Mouse (Mus musculus) embryonic facial prominence, embryonic 11.5 days (tissue): ENCODE results near the gene Kif4. TPM values are rescaled to one million over a fixed set of nuclear protein-coding genes. Genes with fewer than 3 reads are reported as not detected.

ENCODE experiments used
- ATAC-seq: fragments of 200-750 bp; cut with Nextera tagmentation; replicated peaks from 2 replicates; pipeline ENCODE4 v1.8.0; 2017; ENCODE audit warnings: low read depth; ENCODE audit not compliant: insufficient number of reproducible peaks, low FRiP score, low TSS enrichment
- DNase-seq: peaks from one replicate; pipeline ENCODE4 v3.0.0-alpha.2; 2015; ENCODE audit warnings: low spot score
- H3K27ac ChIP-seq: fragments of 300-500 bp; sonication (generic); replicated peaks from 2 replicates; pipeline ENCODE4 v1.5.1; 2014; ENCODE audit warnings: mild to moderate bottlenecking, low read depth, low read length, control low read depth
- H3K27me3 ChIP-seq: fragments of 300-500 bp; sonication (generic); 2 replicates; pipeline ENCODE4 v1.6.1; 2014; ENCODE audit warnings: mild to moderate bottlenecking, low read length, moderate library complexity, mixed read lengths; ENCODE audit not compliant: control insufficient read depth, insufficient read depth
- H3K36me3 ChIP-seq: fragments of 300-500 bp; sonication (generic); replicated peaks from 2 replicates; pipeline ENCODE4 v1.6.1; 2014; ENCODE audit warnings: low read depth, mild to moderate bottlenecking, low read length, moderate library complexity, mixed read lengths; ENCODE audit not compliant: control insufficient read depth, insufficient read depth
- H3K4me1 ChIP-seq: fragments of 300-500 bp; sonication (generic); 2 replicates; pipeline ENCODE4 v1.6.1; 2014; ENCODE audit warnings: low read length, mixed read lengths; ENCODE audit not compliant: control insufficient read depth, insufficient read depth
- H3K4me2 ChIP-seq: fragments of 300-500 bp; sonication (generic); 2 replicates; pipeline ENCODE4 v1.6.1; 2014; ENCODE audit warnings: low read depth, mild to moderate bottlenecking, control low read depth, low read length, moderate library complexity
- H3K4me3 ChIP-seq: fragments of 300-500 bp; sonication (generic); 2 replicates; pipeline ENCODE4 v1.5.1; 2014; ENCODE audit warnings: low read depth, low read length, control low read depth
- H3K9ac ChIP-seq: fragments of 300-500 bp; sonication (generic); replicated peaks from 2 replicates; pipeline ENCODE4 v1.6.1; 2014; ENCODE audit warnings: mild to moderate bottlenecking, control low read depth, low read length
- H3K9me3 ChIP-seq: fragments of 300-500 bp; sonication (generic); replicated peaks from 2 replicates; pipeline ENCODE4 v1.6.1; 2016; ENCODE audit warnings: mild to moderate bottlenecking, low read length, inconsistent platforms, mixed read lengths; ENCODE audit not compliant: control insufficient read depth
- WGBS: fragments of 180-500 bp; shearing (Covaris S2); extraction: QIAGEN DNeasy Blood & Tissue Kit; methylation state at CpG from one replicate; pipeline ENCODE4 v1.1.7; 2014; 5-methylcytosine and 5-hydroxymethylcytosine counted together
- polyA plus RNA-seq: library from polyadenylated mRNA; unstranded; fragments of >200 nt; fragmentation: Nextera tagmentation; extraction: Ambion mirVana; gene quantifications from 2 replicates; pipeline ENCODE4 v1.2.1, GENCODE M21; 2014

Gene Kif4
- polyA plus RNA-seq, 1 experiment from 2014 or later, result 61.4 TPM

GRCm38 (mm10) chrX:100734359-100734758 lies 108.8 kb downstream of the Kif4 start:
- Histone ChIP-seq H3K27me3 (peaks cover 3% of the 10 kb centered on the region; the same call in 1 of the 2 replicates), H3K4me2 (no peak overlapping the region)

GRCm38 (mm10) chrX:100738918-100739317 lies 113.4 kb downstream of the Kif4 start:
- Histone ChIP-seq H3K9me3 (no peaks in the 10 kb centered on the region), H3K4me2 (peak overlapping the region; percentile 38)

More at GRCm38 (mm10) chrX:100734359-100734758, 108.8 kb downstream of the Kif4 start:
- Histone ChIP-seq H3K4me3 (no peak overlapping the region), H3K36me3 (no peaks in the 10 kb centered on the region), H3K9me3 (no peaks in the 10 kb centered on the region), H3K4me1 (no peaks in the 10 kb centered on the region), H3K27ac (no peak overlapping the region), H3K9ac (no peak overlapping the region)
- ATAC-seq (no peak), DNase-seq (no peak)
- 84% methylated on average over 7 of the region's 7 CpGs for WGBS

GRCm38 (mm10) chrX:100739443-100739842 lies 113.9 kb downstream of the Kif4 start:
- H3K9me3 ChIP-seq, result no peaks in the 10 kb centered on the region
- no peaks in the 10 kb centered on the region for H3K4me1 ChIP-seq
- H3K9ac ChIP-seq, result 0 out of 2 replicates have a peak overlapping the region, but pooled peaks have one; percentile 18
- WGBS, result 29% methylated on average over 10 of the region's 10 CpGs
- peak overlapping the region; percentile 18 for H3K4me3 ChIP-seq
- H3K4me2 ChIP-seq, result peak overlapping the region; percentile 38
- H3K27ac ChIP-seq, result no peak overlapping the region
- DNase-seq (peak; percentile 37), ATAC-seq (peak; percentile 79; the same call in 1 of the 2 replicates)
- H3K27me3 ChIP-seq, result peaks cover 3% of the 10 kb centered on the region; the same call in 1 of the 2 replicates
- no peaks in the 10 kb centered on the region for H3K36me3 ChIP-seq

More at GRCm38 (mm10) chrX:100738918-100739317, 113.4 kb downstream of the Kif4 start:
- Histone ChIP-seq H3K27me3 (peaks cover 3% of the 10 kb centered on the region; the same call in 1 of the 2 replicates), H3K27ac (no peak overlapping the region), H3K9ac (no peak overlapping the region), H3K4me3 (peak overlapping the region; percentile 18), H3K36me3 (no peaks in the 10 kb centered on the region), H3K4me1 (no peaks in the 10 kb centered on the region)
- WGBS, result 21% methylated on average over 13 of the region's 14 CpGs
- ATAC-seq, result peak; percentile 68; the same call in 1 of the 2 replicates
- peak; percentile 65 for DNase-seq

- Histone ChIP-seq H3K9me3 (no peaks in the 10 kb centered on the region), H3K4me2 (no peak overlapping the region), H3K36me3 (no peaks in the 10 kb centered on the region), H3K27me3 (peaks cover 3% of the 10 kb centered on the region; the same call in 1 of the 2 replicates), H3K27ac (no peak overlapping the region), H3K4me1 (no peaks in the 10 kb centered on the region), H3K9ac (no peak overlapping the region), H3K4me3 (no peak overlapping the region)
- WGBS, result 49% methylated on average over 6 of the region's 6 CpGs
- DNase-seq (no peak), ATAC-seq (no peak)
Measured at GRCm38 (mm10) chrX:100740785-100741184, 115.2 kb downstream of the Kif4 start.

GRCm38 (mm10) chrX:100741940-100742339 lies 116.4 kb downstream of the Kif4 start:
- Histone ChIP-seq H3K9me3 (no peaks in the 10 kb centered on the region), H3K4me3 (no peak overlapping the region), H3K27ac (no peak overlapping the region), H3K9ac (no peak overlapping the region), H3K27me3 (peaks cover 3% of the 10 kb centered on the region; the same call in 1 of the 2 replicates), H3K36me3 (no peaks in the 10 kb centered on the region), H3K4me2 (no peak overlapping the region), H3K4me1 (no peaks in the 10 kb centered on the region)
- ATAC-seq, result no peak
- peak; percentile 64 for DNase-seq
- WGBS, result 6% methylated on average over 10 of the region's 10 CpGs

GRCm38 (mm10) chrX:100765855-100766254 lies 140.3 kb downstream of the Kif4 start:
- DNase-seq (no peak), ATAC-seq (no peak)
- WGBS, result 85% methylated on average over 6 of the region's 6 CpGs
- H3K27ac ChIP-seq, result no peak overlapping the region
- H3K27me3 ChIP-seq, result no peaks in the 10 kb centered on the region
- no peak overlapping the region for H3K4me2 ChIP-seq
- no peak overlapping the region for H3K4me3 ChIP-seq
- no peak overlapping the region for H3K9ac ChIP-seq
- H3K9me3 ChIP-seq, result no peaks in the 10 kb centered on the region
- H3K36me3 ChIP-seq, result no peaks in the 10 kb centered on the region
- H3K4me1 ChIP-seq, result no peaks in the 10 kb centered on the region

- ATAC-seq (peak; percentile 79), DNase-seq (peak; percentile 70)
- Histone ChIP-seq H3K9me3 (no peaks in the 10 kb centered on the region), H3K27me3 (no peaks in the 10 kb centered on the region), H3K9ac (0 out of 2 replicates have a peak within 1 kb of the TSS, but pooled peaks have one; percentile 18), H3K4me1 (no peaks in the 10 kb centered on the region), H3K4me3 (peak within 1 kb of the TSS; percentile 44), H3K27ac (no peak within 1 kb of the TSS), H3K36me3 (no peaks in the 10 kb centered on the region), H3K4me2 (peak within 1 kb of the TSS; percentile 84)
- 10% methylated on average over 18 of the region's 26 CpGs for WGBS
Measured at GRCm38 (mm10) chrX:100767181-100767884, 141.8 kb downstream of the Kif4 start, which contains the start of gene Dlg3. Gene Dlg3 (plus strand): TSS chrX:100767722.
